Mouse (Mus musculus) forebrain, embryonic 15.5 days (tissue): ENCODE data around the gene Zhx3. TPM values are rescaled to one million over a fixed set of nuclear protein-coding genes. Genes with fewer than 3 reads are reported as not detected.

Source experiments
- ATAC-seq: fragments of 200-750 bp; cut with Nextera tagmentation; replicated peaks from 2 replicates; pipeline ENCODE4 v1.8.0; 2017; ENCODE audit warnings: mild to moderate bottlenecking, moderate TSS enrichment, moderate library complexity
- H3K27ac ChIP-seq: fragments of 300-500 bp; sonication (generic); replicated peaks from 2 replicates; pipeline ENCODE4 v1.5.1; 2015; ENCODE audit warnings: mild to moderate bottlenecking, inconsistent platforms
- H3K27me3 ChIP-seq: fragments of 300-500 bp; sonication (generic); 2 replicates; pipeline ENCODE4 v1.6.1; 2015; ENCODE audit warnings: inconsistent platforms
- H3K36me3 ChIP-seq: fragments of 300-500 bp; sonication (generic); 2 replicates; pipeline ENCODE4 v1.6.1; 2015; ENCODE audit warnings: mild to moderate bottlenecking, inconsistent platforms
- H3K4me1 ChIP-seq: fragments of 300-500 bp; sonication (generic); 2 replicates; pipeline ENCODE4 v1.6.1; 2015; ENCODE audit warnings: inconsistent platforms
- H3K4me2 ChIP-seq: fragments of 300-500 bp; sonication (generic); replicated peaks from 2 replicates; pipeline ENCODE4 v1.6.1; 2015; ENCODE audit warnings: mild to moderate bottlenecking, inconsistent platforms
- H3K4me3 ChIP-seq: fragments of 300-500 bp; sonication (generic); 2 replicates; pipeline ENCODE4 v1.5.1; 2015; ENCODE audit warnings: mild to moderate bottlenecking, inconsistent platforms
- H3K9ac ChIP-seq: fragments of 300-500 bp; sonication (generic); replicated peaks from 2 replicates; pipeline ENCODE4 v1.6.1; 2015; ENCODE audit warnings: mild to moderate bottlenecking, inconsistent platforms
- H3K9me3 ChIP-seq: fragments of 300-500 bp; sonication (generic); 2 replicates; pipeline ENCODE4 v1.6.1; 2016; ENCODE audit warnings: inconsistent platforms
- WGBS: fragments of 180-500 bp; shearing (Covaris S2); methylation state at CpG from one replicate; pipeline ENCODE4 v1.1.7; 2015; ENCODE audit warnings: mixed read lengths; 5-methylcytosine and 5-hydroxymethylcytosine counted together
- polyA plus RNA-seq: library from polyadenylated mRNA; unstranded; fragments of >200 nt; fragmentation: Nextera tagmentation; extraction: Ambion mirVana; gene quantifications from 2 replicates; pipeline ENCODE4 v1.2.1, GENCODE M21; 2015

Gene Zhx3
- polyA plus RNA-seq, 1 experiment from 2014 or later, result 21.1 TPM

DNA sequence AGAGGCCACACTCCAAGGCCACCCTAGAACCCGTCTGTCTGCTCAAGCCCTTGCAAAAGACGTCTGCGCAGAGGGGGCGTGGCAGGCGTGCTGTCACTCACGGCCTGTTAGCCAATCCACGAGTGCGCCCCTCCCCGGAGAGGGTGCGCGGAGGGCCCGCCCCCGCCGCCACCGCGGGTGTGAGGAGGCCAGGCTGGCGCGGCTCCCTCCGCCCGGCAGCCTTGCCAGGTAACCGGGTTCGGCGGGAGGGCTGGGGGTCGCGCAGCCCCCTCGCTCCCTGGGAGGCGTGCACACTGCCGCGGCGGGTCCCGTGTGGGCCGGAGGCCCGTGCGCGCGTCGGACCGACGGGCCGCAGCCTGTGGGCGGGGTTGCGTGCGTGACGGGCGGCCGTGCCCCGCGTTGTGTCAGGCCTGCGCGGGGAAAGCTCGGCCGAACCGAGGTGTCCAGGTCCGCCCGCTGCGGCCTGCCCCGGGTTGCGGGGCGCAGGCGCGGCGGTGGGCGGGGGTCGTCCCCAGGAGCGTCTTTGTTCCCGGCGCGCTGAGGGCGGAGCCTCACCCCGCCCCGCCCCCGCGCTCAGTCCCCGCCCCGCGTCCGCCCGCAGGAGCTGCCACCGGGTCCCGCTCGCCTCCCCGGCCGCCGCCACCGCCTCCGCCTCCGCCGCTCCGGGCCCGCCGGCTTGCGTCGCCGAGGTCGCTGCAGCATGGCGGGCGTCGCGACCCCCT lies 141.5 kb downstream of the Zhx3 start, which contains the start of gene Plcg1:
Gene Plcg1 (plus strand): TSS at position 184 of the 722 bp plus-strand sequence.
- peak; percentile 96 for ATAC-seq
- H3K4me2 ChIP-seq, result peak within 1 kb of the TSS; percentile 93

DNA sequence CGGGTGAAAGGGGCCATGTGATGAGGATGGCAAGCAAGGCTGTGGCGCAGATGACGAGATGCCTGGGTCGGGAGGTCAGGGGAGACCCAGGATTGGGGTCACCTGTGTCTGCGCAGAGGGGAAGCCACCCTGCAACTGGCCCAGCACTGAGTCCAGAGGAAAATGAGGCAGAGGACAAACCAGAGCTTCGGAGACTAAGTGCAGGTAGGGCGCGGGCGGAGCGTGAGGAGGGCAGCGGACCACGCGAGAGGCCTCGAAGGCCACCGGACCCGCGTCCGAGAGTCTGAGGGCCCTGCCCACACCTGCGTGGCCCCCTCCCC lies 142.0 kb downstream of the Zhx3 start:
- H3K9me3 ChIP-seq, result no peaks in the 10 kb centered on the region
- ATAC-seq, result no peak
- peaks cover 7% of the 10 kb centered on the region for H3K36me3 ChIP-seq
- H3K4me2 ChIP-seq, result peak overlapping the region; percentile 93
- no peaks in the 10 kb centered on the region for H3K27me3 ChIP-seq
- H3K4me1 ChIP-seq, result peaks cover 57% of the 10 kb centered on the region
- WGBS, result 5% methylated on average over 19 of the region's 19 CpGs
- peak overlapping the region; percentile 99 for H3K27ac ChIP-seq
- H3K4me3 ChIP-seq, result peak overlapping the region; percentile 97
- H3K9ac ChIP-seq, result peak overlapping the region; percentile 100

More for the DNA sequence above, 141.5 kb downstream of the Zhx3 start, which contains the start of gene Plcg1:
- Histone ChIP-seq H3K4me3 (peak within 1 kb of the TSS; percentile 97), H3K27me3 (no peaks in the 10 kb centered on the region), H3K4me1 (peaks cover 57% of the 10 kb centered on the region), H3K36me3 (peaks cover 5% of the 10 kb centered on the region), H3K9ac (peak within 1 kb of the TSS; percentile 100), H3K9me3 (no peaks in the 10 kb centered on the region), H3K27ac (peak within 1 kb of the TSS; percentile 99)
- under 1% methylated on average over 50 of the region's 99 CpGs for WGBS

DNA sequence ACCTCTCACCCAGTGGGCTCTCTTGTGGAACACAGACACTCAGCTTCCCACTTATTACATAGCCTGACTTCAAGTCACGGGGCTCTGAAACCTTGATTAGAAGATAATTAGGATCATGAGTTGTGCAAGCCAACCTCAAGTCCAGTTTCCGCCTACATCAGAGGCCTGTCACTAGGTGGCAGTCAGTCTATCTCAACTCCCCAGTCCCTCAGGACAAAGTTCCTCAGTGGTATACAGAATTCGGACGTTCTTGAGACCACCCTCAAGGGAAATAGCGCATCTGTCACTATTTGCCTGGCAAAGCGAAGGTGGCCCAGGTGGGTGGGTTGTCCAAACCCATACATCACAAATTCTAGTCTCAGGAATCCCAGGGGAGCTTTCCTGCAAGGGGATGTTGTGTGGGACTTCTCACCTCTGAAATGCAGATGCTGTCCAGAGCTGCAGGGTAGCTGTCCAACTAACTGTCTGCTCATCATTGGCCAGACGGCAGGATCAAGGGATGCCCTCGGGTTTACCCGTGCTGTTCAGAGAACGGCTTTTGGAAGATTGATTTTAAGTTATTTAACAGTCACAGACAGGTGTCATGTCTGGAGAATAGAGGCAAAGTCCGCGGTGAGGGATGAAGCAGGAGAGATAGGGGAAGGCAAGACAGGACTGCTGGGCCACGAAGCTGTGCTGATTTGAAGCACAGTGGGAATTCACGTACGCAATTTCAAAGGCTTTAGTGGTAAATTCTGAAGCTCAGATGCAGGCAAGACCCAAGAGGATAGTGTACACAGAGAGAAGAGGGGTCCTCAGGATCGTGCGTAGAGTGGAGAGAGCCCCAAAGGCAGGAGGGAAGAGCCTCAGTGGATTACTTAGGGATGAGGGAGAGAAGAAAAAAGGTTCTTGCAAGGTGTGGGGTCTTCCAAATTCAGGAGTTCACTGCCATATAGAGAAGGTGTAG lies 142.7 kb downstream of the Zhx3 start:
- Histone ChIP-seq H3K36me3 (peaks cover 8% of the 10 kb centered on the region), H3K4me2 (peak overlapping the region; percentile 93), H3K4me3 (peak overlapping the region; percentile 97), H3K27ac (peak overlapping the region; percentile 99), H3K9ac (peak overlapping the region; percentile 100), H3K9me3 (no peaks in the 10 kb centered on the region), H3K4me1 (peaks cover 51% of the 10 kb centered on the region), H3K27me3 (no peaks in the 10 kb centered on the region)
- no peak; the same call in 1 of the 2 replicates for ATAC-seq
- 39% methylated on average over 17 of the region's 17 CpGs for WGBS

DNA sequence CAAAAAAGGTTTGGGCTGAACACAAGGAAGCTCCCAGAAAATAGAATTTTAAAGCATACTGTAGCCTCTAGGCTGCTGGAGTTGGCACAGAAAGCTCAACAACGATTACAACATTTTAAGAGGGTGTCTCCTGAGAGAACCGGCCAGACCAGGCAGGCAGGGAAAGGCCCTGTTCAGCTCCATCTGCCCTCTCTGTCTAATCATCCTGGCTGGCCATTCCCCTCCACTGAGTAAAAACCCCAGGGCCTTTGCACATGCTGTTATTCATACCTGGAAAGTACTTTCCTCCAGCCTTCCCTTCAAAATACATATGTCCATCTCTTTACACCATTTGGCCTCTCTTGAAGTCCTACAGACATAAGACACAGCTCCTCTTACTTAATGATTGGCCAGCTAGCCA lies 143.4 kb downstream of the Zhx3 start:
- no peak overlapping the region for H3K4me2 ChIP-seq
- H3K27me3 ChIP-seq, result no peaks in the 10 kb centered on the region
- no peak overlapping the region for H3K9ac ChIP-seq
- no peaks in the 10 kb centered on the region for H3K9me3 ChIP-seq
- peaks cover 10% of the 10 kb centered on the region for H3K36me3 ChIP-seq
- ATAC-seq, result no peak
- no peak overlapping the region for H3K27ac ChIP-seq
- 73% methylated on average over 2 of the region's 2 CpGs for WGBS
- H3K4me1 ChIP-seq, result peaks cover 44% of the 10 kb centered on the region
- no peak overlapping the region for H3K4me3 ChIP-seq

DNA sequence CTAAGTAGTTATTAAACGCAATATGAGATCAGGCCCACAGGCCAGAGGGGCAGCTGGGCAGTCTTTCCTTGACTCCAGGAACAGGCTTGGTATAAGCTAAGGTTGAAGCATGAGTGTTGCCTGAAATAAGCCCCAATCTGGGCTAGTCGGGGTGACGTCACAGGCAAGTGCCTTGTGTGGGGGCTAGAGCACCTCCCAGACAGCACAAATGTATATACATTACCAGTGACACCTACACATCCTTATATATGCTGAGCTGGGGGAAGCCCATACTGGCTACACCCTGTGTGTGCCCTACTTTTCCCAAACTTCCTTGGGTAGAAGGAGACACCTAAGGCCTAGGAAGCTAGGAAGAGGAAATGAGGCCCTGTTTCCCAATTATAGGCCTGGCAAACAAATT lies 143.8 kb downstream of the Zhx3 start:
- H3K4me1 ChIP-seq, result peaks cover 40% of the 10 kb centered on the region
- 82% methylated on average over 3 of the region's 3 CpGs for WGBS

DNA sequence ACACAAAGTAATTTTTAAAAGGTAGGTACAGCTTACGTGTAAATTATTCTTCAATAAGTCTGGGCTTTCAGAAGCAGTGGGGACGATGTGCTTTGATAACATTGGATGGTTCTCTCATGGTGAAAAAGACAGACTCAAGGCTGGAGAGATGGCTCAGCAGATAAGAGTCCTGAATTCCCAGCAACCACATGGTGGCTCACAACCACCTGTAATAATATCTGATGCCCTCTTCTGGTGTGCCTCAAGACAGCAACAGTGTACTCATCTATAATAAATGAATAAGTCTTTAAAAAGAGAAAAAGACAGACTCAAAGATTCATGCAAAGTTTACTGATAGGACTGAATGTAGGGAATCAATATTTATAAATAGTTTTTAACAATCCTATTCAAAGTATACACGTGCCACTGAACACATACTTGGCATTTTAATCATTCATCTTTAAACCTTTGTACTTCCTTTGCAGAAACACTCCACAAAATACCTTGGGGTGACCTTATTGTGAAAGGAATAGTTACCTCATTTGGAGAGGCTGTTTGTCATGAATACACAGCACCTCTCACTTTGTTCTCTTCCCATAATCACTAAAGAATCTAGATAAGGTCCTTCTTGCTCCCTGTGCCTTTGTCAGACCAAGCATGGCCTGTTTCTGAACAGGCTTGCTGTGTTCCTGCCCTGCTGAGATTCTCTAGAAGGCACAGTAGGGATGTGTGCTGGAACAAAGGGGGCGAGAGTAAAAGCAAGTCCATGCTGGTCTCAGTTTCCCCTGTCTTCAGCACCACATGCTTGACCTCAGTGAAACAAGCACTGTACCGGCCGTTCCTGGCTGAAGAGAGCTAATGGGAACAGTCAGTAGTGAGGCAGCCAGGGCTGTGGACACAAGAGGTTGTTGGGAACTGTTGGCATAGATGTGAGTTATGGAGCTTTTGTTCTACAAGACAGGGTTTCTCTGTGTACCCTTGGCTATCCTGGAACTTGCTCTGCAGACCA lies 146.6 kb downstream of the Zhx3 start:
- Histone ChIP-seq H3K9me3 (no peaks in the 10 kb centered on the region), H3K36me3 (peaks cover 39% of the 10 kb centered on the region), H3K27me3 (no peaks in the 10 kb centered on the region), H3K4me3 (no peak overlapping the region), H3K4me2 (no peak overlapping the region), H3K4me1 (peaks cover 21% of the 10 kb centered on the region), H3K9ac (no peak overlapping the region), H3K27ac (no peak overlapping the region)
- 83% methylated on average over 6 of the region's 6 CpGs for WGBS
- no peak for ATAC-seq

More for the DNA sequence above, 143.8 kb downstream of the Zhx3 start:
- H3K27ac ChIP-seq, result no peak overlapping the region
- H3K36me3 ChIP-seq, result peaks cover 15% of the 10 kb centered on the region
- H3K9ac ChIP-seq, result no peak overlapping the region
- no peaks in the 10 kb centered on the region for H3K27me3 ChIP-seq
- no peak overlapping the region for H3K4me3 ChIP-seq
- ATAC-seq, result no peak
- H3K4me2 ChIP-seq, result no peak overlapping the region
- H3K9me3 ChIP-seq, result no peaks in the 10 kb centered on the region

DNA sequence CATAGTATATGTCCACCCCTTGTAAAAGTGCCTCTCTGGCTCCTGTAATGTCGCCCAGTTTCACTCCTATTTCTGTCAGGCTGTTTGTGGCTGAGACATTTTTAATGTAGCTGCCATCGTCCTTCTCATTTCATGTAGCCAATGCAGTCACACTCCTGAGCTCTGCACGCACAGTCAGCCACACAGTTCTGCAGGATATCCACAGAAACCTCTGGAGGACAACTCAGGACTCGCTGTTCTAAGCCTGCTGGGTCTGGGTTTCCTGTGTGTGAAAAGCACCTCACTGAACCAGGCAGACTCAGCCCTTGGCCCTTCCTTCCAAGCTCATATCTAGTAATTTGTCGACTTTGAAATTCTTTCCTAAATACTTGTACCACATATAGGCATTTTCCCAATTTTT lies 148.3 kb downstream of the Zhx3 start:
- Histone ChIP-seq H3K9me3 (no peaks in the 10 kb centered on the region), H3K27me3 (no peaks in the 10 kb centered on the region), H3K9ac (no peak overlapping the region), H3K4me2 (no peak overlapping the region), H3K36me3 (peaks cover 53% of the 10 kb centered on the region), H3K4me3 (no peak overlapping the region), H3K27ac (no peak overlapping the region), H3K4me1 (peaks cover 10% of the 10 kb centered on the region; the same call in 1 of the 2 replicates)
- ATAC-seq, result no peak
- WGBS, result 91% methylated on average over 5 of the region's 5 CpGs

DNA sequence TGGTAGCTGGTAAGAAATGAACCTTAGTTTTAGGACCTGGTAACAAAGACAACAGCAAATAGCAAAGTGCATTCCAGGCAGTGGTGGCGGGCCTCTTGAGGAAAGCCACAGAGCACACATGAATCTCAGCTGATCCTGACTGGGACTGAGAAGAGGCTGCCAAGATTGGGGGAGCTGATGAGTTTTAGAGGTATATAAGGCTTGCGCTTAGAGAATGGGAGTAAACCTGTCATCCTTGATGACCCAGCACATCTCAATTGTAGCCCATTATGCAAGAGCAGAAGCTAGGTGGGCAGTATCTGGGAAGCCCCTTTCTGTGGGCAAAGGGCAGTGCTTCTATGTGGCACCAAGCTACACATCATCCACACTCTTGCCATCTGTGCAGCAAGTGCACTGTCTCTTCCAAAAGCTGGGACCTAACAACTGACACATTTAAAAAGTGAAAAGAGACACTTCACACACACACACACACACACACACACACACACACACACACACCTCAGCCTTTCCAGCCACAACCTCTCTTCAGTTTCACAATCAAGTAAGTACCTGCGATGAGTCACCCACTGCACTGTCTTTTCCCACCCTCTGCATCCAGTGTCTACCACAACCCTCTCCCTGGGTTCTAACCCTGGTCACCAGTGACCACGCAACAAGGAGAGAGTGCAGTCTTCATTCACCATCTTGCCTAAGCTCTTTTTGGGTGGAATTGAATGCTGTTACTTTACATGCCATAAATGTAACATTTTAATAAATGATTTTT lies 149.0 kb downstream of the Zhx3 start:
- no peak for ATAC-seq
- no peak overlapping the region for H3K9ac ChIP-seq
- H3K27ac ChIP-seq, result no peak overlapping the region
- no peak overlapping the region for H3K4me2 ChIP-seq
- no peaks in the 10 kb centered on the region for H3K9me3 ChIP-seq
- H3K4me1 ChIP-seq, result peaks cover 10% of the 10 kb centered on the region; the same call in 1 of the 2 replicates
- H3K4me3 ChIP-seq, result no peak overlapping the region
- 93% methylated on average over 4 of the region's 4 CpGs for WGBS
- H3K27me3 ChIP-seq, result no peaks in the 10 kb centered on the region
- peaks cover 60% of the 10 kb centered on the region for H3K36me3 ChIP-seq

DNA sequence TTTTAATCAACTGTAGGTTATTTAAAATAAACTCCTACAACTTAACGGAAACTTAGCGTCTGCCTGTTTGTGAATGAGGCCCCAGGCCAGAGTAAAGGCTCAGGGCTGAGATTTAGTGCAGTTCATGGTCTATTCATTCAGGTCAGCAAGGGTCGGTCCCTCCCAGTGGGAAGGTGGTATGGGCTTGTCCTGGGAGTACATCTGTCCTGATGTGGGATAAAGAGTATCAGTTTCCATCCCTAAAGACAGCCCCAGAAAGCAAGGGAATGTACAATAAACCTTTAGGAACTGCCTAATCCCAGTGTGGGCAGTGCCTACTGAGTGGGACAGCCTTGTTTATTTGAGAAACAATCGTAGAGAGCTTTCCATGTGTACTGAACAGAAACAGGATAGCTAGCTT lies 150.1 kb downstream of the Zhx3 start:
- Histone ChIP-seq H3K4me2 (no peak overlapping the region), H3K36me3 (peaks cover 70% of the 10 kb centered on the region), H3K27ac (no peak overlapping the region), H3K27me3 (no peaks in the 10 kb centered on the region), H3K4me3 (no peak overlapping the region), H3K9ac (no peak overlapping the region), H3K4me1 (peaks cover 8% of the 10 kb centered on the region; the same call in 1 of the 2 replicates), H3K9me3 (no peaks in the 10 kb centered on the region)
- WGBS, result 82% methylated on average over 4 of the region's 4 CpGs
- ATAC-seq, result no peak

DNA sequence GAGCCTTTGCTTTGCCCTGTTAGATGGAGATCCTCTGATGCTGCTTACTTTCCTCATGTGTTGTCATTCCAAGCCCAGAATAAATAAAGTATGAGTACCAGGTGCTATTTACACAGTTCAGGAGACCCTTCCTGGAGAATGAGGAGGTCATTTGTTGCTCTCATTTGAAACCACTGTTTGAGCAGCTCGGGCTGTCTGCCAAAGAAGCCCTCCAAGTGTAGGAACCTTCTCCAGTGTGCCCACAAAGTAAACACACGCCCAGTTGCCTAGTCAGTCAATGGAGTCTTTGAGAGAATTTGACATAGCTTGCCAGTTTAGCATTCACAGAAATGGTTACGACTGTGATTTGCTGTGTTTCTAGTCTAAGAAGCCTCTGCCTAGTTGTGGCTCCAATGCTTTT lies 154.0 kb downstream of the Zhx3 start:
- no peak overlapping the region for H3K9ac ChIP-seq
- no peaks in the 10 kb centered on the region for H3K9me3 ChIP-seq
- no peak overlapping the region for H3K27ac ChIP-seq
- peaks cover 4% of the 10 kb centered on the region for H3K4me1 ChIP-seq
- no peak for ATAC-seq
- H3K36me3 ChIP-seq, result peaks cover 89% of the 10 kb centered on the region
- H3K27me3 ChIP-seq, result no peaks in the 10 kb centered on the region
- 64% methylated on average over 3 of the region's 3 CpGs for WGBS
- H3K4me2 ChIP-seq, result no peak overlapping the region
- H3K4me3 ChIP-seq, result no peak overlapping the region

DNA sequence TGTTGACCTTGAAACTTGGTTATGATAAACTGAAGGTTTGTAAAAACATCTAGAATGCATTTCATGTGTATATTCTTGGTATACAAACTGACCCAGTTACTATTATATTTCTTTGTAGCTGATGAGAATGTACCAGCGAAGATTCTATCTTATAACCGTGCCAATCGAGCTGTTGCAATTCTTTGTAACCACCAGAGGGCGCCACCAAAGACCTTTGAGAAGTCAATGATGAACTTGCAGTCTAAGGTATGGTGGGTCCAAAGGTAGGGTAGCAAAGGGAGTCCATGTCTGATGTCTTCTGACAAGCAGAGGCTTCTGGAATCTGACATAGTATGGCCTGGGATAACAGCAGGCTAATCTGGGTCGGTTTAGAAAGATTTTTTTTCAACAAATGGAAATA lies 155.5 kb downstream of the Zhx3 start:
- 79% methylated on average over 5 of the region's 5 CpGs for WGBS
- Histone ChIP-seq H3K9ac (no peak overlapping the region), H3K9me3 (no peaks in the 10 kb centered on the region), H3K4me1 (peaks cover 4% of the 10 kb centered on the region), H3K4me3 (no peak overlapping the region), H3K4me2 (no peak overlapping the region), H3K36me3 (peaks cover 88% of the 10 kb centered on the region), H3K27me3 (no peaks in the 10 kb centered on the region), H3K27ac (no peak overlapping the region)
- no peak for ATAC-seq
